Mouse (Mus musculus) neural tube, embryonic 11.5 days (tissue): ENCODE measurements around the gene BC017158. TPM values are rescaled to one million over a fixed set of nuclear protein-coding genes. Genes with fewer than 3 reads are reported as not detected.

ENCODE experiments used
- ATAC-seq: fragments of 200-750 bp; cut with Nextera tagmentation; 2 replicates; pipeline ENCODE4 v1.8.0; 2017; ENCODE audit warnings: moderate number of reproducible peaks, mild to moderate bottlenecking, moderate TSS enrichment, moderate library complexity; ENCODE audit not compliant: insufficient read depth, low FRiP score, low TSS enrichment
- DNase-seq: peaks from one replicate; pipeline ENCODE4 v3.0.0-alpha.2; 2015; ENCODE audit warnings: low spot score
- H3K27ac ChIP-seq: fragments of 300-500 bp; sonication (generic); 2 replicates; pipeline ENCODE4 v1.5.1; 2014; ENCODE audit warnings: low read depth, mild to moderate bottlenecking, low read length
- H3K27me3 ChIP-seq: fragments of 300-500 bp; sonication (generic); 2 replicates; pipeline ENCODE4 v1.6.1; 2014; ENCODE audit warnings: mild to moderate bottlenecking, low read length, mixed read lengths; ENCODE audit not compliant: control insufficient read depth, insufficient read depth
- H3K36me3 ChIP-seq: fragments of 300-500 bp; sonication (generic); 2 replicates; pipeline ENCODE4 v1.6.1; 2014; ENCODE audit warnings: mild to moderate bottlenecking, low read length, moderate library complexity, mixed read lengths; ENCODE audit not compliant: control insufficient read depth, insufficient read depth
- H3K4me1 ChIP-seq: fragments of 300-500 bp; sonication (generic); 2 replicates; pipeline ENCODE4 v1.6.1; 2014; ENCODE audit warnings: low read length, mixed read lengths; ENCODE audit not compliant: control insufficient read depth, insufficient read depth
- H3K4me2 ChIP-seq: fragments of 300-500 bp; sonication (generic); 2 replicates; pipeline ENCODE4 v1.6.1; 2014; ENCODE audit warnings: low read depth, mild to moderate bottlenecking, moderate library complexity
- H3K4me3 ChIP-seq: fragments of 300-500 bp; sonication (generic); 2 replicates; pipeline ENCODE4 v1.5.1; 2014; ENCODE audit warnings: low read depth, low read length
- H3K9ac ChIP-seq: fragments of 300-500 bp; sonication (generic); 2 replicates; pipeline ENCODE4 v1.6.1; 2014; ENCODE audit warnings: mild to moderate bottlenecking, low read length
- H3K9me3 ChIP-seq: fragments of 300-500 bp; sonication (generic); 2 replicates; pipeline ENCODE4 v1.6.1; 2016; ENCODE audit warnings: low read length; ENCODE audit not compliant: control insufficient read depth
- WGBS: fragments of 180-500 bp; shearing (Covaris S2); extraction: QIAGEN DNeasy Blood & Tissue Kit; methylation state at CpG from one replicate; pipeline ENCODE4 v1.1.7; 2014; 5-methylcytosine and 5-hydroxymethylcytosine counted together
- polyA plus RNA-seq: library from polyadenylated mRNA; unstranded; fragments of >200 nt; fragmentation: Nextera tagmentation; extraction: Ambion mirVana; gene quantifications from 2 replicates; pipeline ENCODE4 v1.2.1, GENCODE M21; 2014

BC017158 gene
- polyA plus RNA-seq, 1 experiment from 2014 or later, result 24.2 TPM

- H3K4me3 ChIP-seq, result no peak overlapping the region
- H3K27ac ChIP-seq, result no peak overlapping the region
- ATAC-seq (no peak), DNase-seq (no peak)
- peaks cover 4% of the 10 kb centered on the region; the same call in 1 of the 2 replicates for H3K4me1 ChIP-seq
- no peaks in the 10 kb centered on the region for H3K27me3 ChIP-seq
- H3K9me3 ChIP-seq, result no peaks in the 10 kb centered on the region
- H3K9ac ChIP-seq, result no peak overlapping the region
- H3K36me3 ChIP-seq, result peaks cover 8% of the 10 kb centered on the region
- WGBS, result 96% methylated on average over 27 of the region's 27 CpGs
- no peak overlapping the region for H3K4me2 ChIP-seq
Measured at GRCm38 (mm10) chr7:128240131-128240784, 57.7 kb downstream of the BC017158 start.

GRCm38 (mm10) chr7:128238991-128239390, 59.0 kb downstream of the BC017158 start:
- DNase-seq (no peak), ATAC-seq (0 out of 2 replicates have a peak, but pooled peaks have one; percentile 7)
- no peaks in the 10 kb centered on the region for H3K27me3 ChIP-seq
- peak overlapping the region; percentile 52 for H3K4me2 ChIP-seq
- H3K4me3 ChIP-seq, result peak overlapping the region; percentile 53; the same call in 1 of the 2 replicates
- H3K9ac ChIP-seq, result no peak overlapping the region
- no peaks in the 10 kb centered on the region for H3K9me3 ChIP-seq
- H3K4me1 ChIP-seq, result peaks cover 4% of the 10 kb centered on the region; the same call in 1 of the 2 replicates
- peaks cover 6% of the 10 kb centered on the region for H3K36me3 ChIP-seq
- H3K27ac ChIP-seq, result no peak overlapping the region
- WGBS, result 30% methylated on average over 4 of the region's 4 CpGs

GRCm38 (mm10) chr7:128237927-128238778, 59.8 kb downstream of the BC017158 start, which contains the start of gene 9130023H24Rik:
Gene 9130023H24Rik (minus strand): TSS chr7:128238031.
- DNase-seq (peak; percentile 100), ATAC-seq (peak; percentile 90)
- peak within 1 kb of the TSS; percentile 92 for H3K4me2 ChIP-seq
- peak within 1 kb of the TSS; percentile 53 for H3K4me3 ChIP-seq
- H3K9me3 ChIP-seq, result no peaks in the 10 kb centered on the region
- H3K9ac ChIP-seq, result peak within 1 kb of the TSS; percentile 76
- peaks cover 6% of the 10 kb centered on the region for H3K36me3 ChIP-seq
- under 1% methylated on average over 72 of the region's 72 CpGs for WGBS
- H3K4me1 ChIP-seq, result peaks cover 4% of the 10 kb centered on the region; the same call in 1 of the 2 replicates
- H3K27ac ChIP-seq, result peak within 1 kb of the TSS; percentile 86
- H3K27me3 ChIP-seq, result no peaks in the 10 kb centered on the region

- no peak; the same call in 1 of the 2 replicates for ATAC-seq
- Histone ChIP-seq H3K4me1 (peaks cover 4% of the 10 kb centered on the region; the same call in 1 of the 2 replicates), H3K4me3 (peak overlapping the region; percentile 53), H3K27ac (peak overlapping the region; percentile 71), H3K27me3 (no peaks in the 10 kb centered on the region), H3K36me3 (peaks cover 6% of the 10 kb centered on the region), H3K4me2 (peak overlapping the region; percentile 92), H3K9me3 (no peaks in the 10 kb centered on the region), H3K9ac (peak overlapping the region; percentile 76)
- no peak for DNase-seq
- WGBS, result under 1% methylated on average over 25 of the region's 25 CpGs
Measured at GRCm38 (mm10) chr7:128237593-128237926, 60.4 kb downstream of the BC017158 start.

GRCm38 (mm10) chr7:128236856-128237592, 60.9 kb downstream of the BC017158 start, which contains the start of gene Armc5:
Gene Armc5 (plus strand): TSS chr7:128237342.
- Histone ChIP-seq H3K4me2 (peak within 1 kb of the TSS; percentile 92), H3K4me3 (peak within 1 kb of the TSS; percentile 53), H3K9me3 (no peaks in the 10 kb centered on the region), H3K9ac (peak within 1 kb of the TSS; percentile 76), H3K27me3 (no peaks in the 10 kb centered on the region), H3K27ac (peak within 1 kb of the TSS; percentile 86), H3K36me3 (peaks cover 6% of the 10 kb centered on the region), H3K4me1 (peaks cover 4% of the 10 kb centered on the region; the same call in 1 of the 2 replicates)
- 0 out of 2 replicates have a peak, but pooled peaks have one; percentile 14 for ATAC-seq
- peak; percentile 88 for DNase-seq
- WGBS, result 26% methylated on average over 37 of the region's 37 CpGs

- no peak for ATAC-seq
- Histone ChIP-seq H3K27me3 (no peaks in the 10 kb centered on the region), H3K4me3 (no peak overlapping the region; the same call in 1 of the 2 replicates), H3K27ac (no peak overlapping the region), H3K4me1 (peaks cover 4% of the 10 kb centered on the region; the same call in 1 of the 2 replicates), H3K36me3 (peaks cover 6% of the 10 kb centered on the region), H3K9me3 (no peaks in the 10 kb centered on the region), H3K4me2 (0 out of 2 replicates have a peak overlapping the region, but pooled peaks have one; percentile 92), H3K9ac (peak overlapping the region; percentile 76; the same call in 1 of the 2 replicates)
- DNase-seq, result no peak
- 94% methylated on average over 13 of the region's 13 CpGs for WGBS
Measured at GRCm38 (mm10) chr7:128236426-128236825, 61.5 kb downstream of the BC017158 start.

GRCm38 (mm10) chr7:128235481-128235880, 62.5 kb downstream of the BC017158 start:
- peaks cover 4% of the 10 kb centered on the region; the same call in 1 of the 2 replicates for H3K4me1 ChIP-seq
- DNase-seq, result no peak
- H3K27me3 ChIP-seq, result no peaks in the 10 kb centered on the region
- H3K36me3 ChIP-seq, result peaks cover 3% of the 10 kb centered on the region
- no peak overlapping the region for H3K4me3 ChIP-seq
- ATAC-seq, result no peak
- 93% methylated on average over 1 of the region's 1 CpGs for WGBS
- no peaks in the 10 kb centered on the region for H3K9me3 ChIP-seq
- no peak overlapping the region for H3K9ac ChIP-seq
- no peak overlapping the region for H3K27ac ChIP-seq
- no peak overlapping the region for H3K4me2 ChIP-seq

GRCm38 (mm10) chr7:128234796-128235195, 63.2 kb downstream of the BC017158 start:
- Histone ChIP-seq H3K9ac (no peak overlapping the region), H3K27ac (no peak overlapping the region), H3K36me3 (no peaks in the 10 kb centered on the region), H3K9me3 (no peaks in the 10 kb centered on the region), H3K4me1 (peaks cover 4% of the 10 kb centered on the region; the same call in 1 of the 2 replicates), H3K4me2 (no peak overlapping the region), H3K27me3 (no peaks in the 10 kb centered on the region), H3K4me3 (no peak overlapping the region)
- DNase-seq (no peak), ATAC-seq (no peak)
- WGBS, result 86% methylated on average over 2 of the region's 2 CpGs
